Mouse (Mus musculus): ENCODE measurements around the gene Obsl1. TPM values are rescaled to one million over a fixed set of nuclear protein-coding genes. Genes with fewer than 3 reads are reported as not detected.

The Obsl1 gene
- polyA plus RNA-seq, 1 experiment from 2014 or later = 62.3 TPM

DNA sequence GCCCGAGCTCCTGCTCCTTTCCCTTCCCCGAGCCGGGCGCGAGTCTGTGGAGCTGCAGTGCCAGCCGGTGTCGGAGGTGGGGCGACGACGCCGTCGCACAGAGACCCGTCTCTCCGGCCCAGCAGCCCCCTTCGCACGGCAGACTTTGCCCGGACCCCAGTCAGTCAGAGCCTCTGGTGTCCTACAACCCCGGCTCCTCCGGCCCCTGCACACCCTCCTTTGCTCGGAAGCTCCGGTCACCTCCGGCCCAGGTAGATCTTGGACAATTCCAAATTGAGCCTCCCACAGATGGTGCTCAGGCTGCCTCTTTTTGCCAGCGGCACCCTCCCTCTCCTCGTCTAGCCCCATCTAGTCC lies 26.6 kb downstream of the Obsl1 start:
- no peak for ATAC-seq (ENCODE audit: insufficient number of reproducible peaks, insufficient read depth, low FRiP score, low TSS enrichment, low read depth)
- Histone ChIP-seq H3K27ac (no peak overlapping the region; the same call in 1 of the 2 replicates), H3K9ac (peak overlapping the region; percentile 82), H3K4me2 (peak overlapping the region; percentile 86), H3K4me1 (peaks cover 25% of the 10 kb centered on the region), H3K36me3 (peaks cover 22% of the 10 kb centered on the region), H3K27me3 (peaks cover 48% of the 10 kb centered on the region), H3K9me3 (no peaks in the 10 kb centered on the region), H3K4me3 (peak overlapping the region; percentile 85)
- 1% methylated on average over 24 of the region's 24 CpGs for WGBS

GRCm38 (mm10) chr1:75478916-75479634 lies 27.2 kb downstream of the Obsl1 start, which contains the start of the genes Chpf and Tmem198:
TSS of gene Chpf (minus strand) at chr1:75479307.
TSS of gene Tmem198 (plus strand) at chr1:75479532.
- peak within 1 kb of the TSS; percentile 86 for H3K4me2 ChIP-seq
- peak within 1 kb of the TSS; percentile 78 for H3K27ac ChIP-seq
- H3K4me3 ChIP-seq = peak within 1 kb of the TSS; percentile 85
- ATAC-seq (ENCODE audit: insufficient number of reproducible peaks, insufficient read depth, low FRiP score, low TSS enrichment, low read depth) = peak; percentile 87
- no peaks in the 10 kb centered on the region for H3K9me3 ChIP-seq
- H3K36me3 ChIP-seq = peaks cover 28% of the 10 kb centered on the region
- peak within 1 kb of the TSS; percentile 82 for H3K9ac ChIP-seq
- peaks cover 42% of the 10 kb centered on the region for H3K27me3 ChIP-seq
- under 1% methylated on average over 65 of the region's 76 CpGs for WGBS
- H3K4me1 ChIP-seq = peaks cover 26% of the 10 kb centered on the region

DNA sequence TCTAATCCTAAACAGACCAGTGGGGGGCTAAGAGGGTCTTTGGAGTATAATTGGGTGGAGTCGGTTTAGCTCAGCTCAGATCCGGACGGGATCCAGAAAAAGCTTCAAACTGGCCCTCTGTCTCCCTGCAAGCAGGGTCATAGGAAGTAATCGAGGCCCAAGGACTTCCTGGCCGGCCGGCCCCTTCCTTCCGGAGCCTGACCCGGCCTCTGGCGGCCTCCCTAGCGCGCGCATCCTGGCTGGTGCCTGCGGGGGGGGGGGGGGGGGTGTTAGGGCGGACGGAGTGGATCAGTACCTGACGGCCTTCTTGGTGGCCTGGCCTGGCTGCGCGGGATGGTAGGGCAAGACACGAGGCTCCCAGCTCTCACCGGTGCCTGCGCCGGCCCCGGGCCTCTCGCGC lies 27.8 kb downstream of the Obsl1 start:
- Histone ChIP-seq H3K4me1 (peaks cover 30% of the 10 kb centered on the region), H3K9me3 (no peaks in the 10 kb centered on the region), H3K9ac (peak overlapping the region; percentile 82), H3K4me2 (peak overlapping the region; percentile 86), H3K27ac (peak overlapping the region; percentile 78), H3K27me3 (peaks cover 38% of the 10 kb centered on the region), H3K4me3 (peak overlapping the region; percentile 85), H3K36me3 (peaks cover 34% of the 10 kb centered on the region)
- WGBS = 0% methylated on average over 19 of the region's 25 CpGs
- ATAC-seq (ENCODE audit: insufficient number of reproducible peaks, insufficient read depth, low FRiP score, low TSS enrichment, low read depth) = no peak

DNA sequence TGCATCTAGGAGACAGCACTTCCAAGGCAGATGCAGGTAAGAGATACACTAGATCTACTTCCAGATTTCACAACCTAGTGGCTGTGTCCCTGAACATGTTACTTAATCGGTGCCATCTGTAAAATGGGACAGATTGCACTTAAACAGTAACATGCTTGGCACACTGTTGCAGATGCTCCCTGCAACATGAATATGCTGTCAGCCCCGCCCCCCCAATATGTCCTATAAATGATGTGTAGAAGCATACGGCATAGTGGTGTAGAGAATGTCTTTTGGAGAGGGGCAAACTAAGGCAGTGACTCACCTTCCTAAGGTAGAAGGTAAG lies 28.3 kb downstream of the Obsl1 start:
- peaks cover 32% of the 10 kb centered on the region for H3K27me3 ChIP-seq
- peaks cover 30% of the 10 kb centered on the region for H3K4me1 ChIP-seq
- peak overlapping the region; percentile 85 for H3K4me3 ChIP-seq
- peak overlapping the region; percentile 86 for H3K4me2 ChIP-seq
- no peak for ATAC-seq (ENCODE audit: insufficient number of reproducible peaks, insufficient read depth, low FRiP score, low TSS enrichment, low read depth)
- H3K9ac ChIP-seq = peak overlapping the region; percentile 82; the same call in 1 of the 2 replicates
- WGBS = 39% methylated on average over 3 of the region's 3 CpGs
- H3K9me3 ChIP-seq = no peaks in the 10 kb centered on the region
- H3K36me3 ChIP-seq = peaks cover 39% of the 10 kb centered on the region
- no peak overlapping the region for H3K27ac ChIP-seq

GRCm38 (mm10) chr1:75477264-75477965 lies 28.8 kb downstream of the Obsl1 start:
- peaks cover 27% of the 10 kb centered on the region for H3K27me3 ChIP-seq
- H3K27ac ChIP-seq = no peak overlapping the region
- H3K9me3 ChIP-seq = no peaks in the 10 kb centered on the region
- 12% methylated on average over 35 of the region's 35 CpGs for WGBS
- H3K36me3 ChIP-seq = peaks cover 44% of the 10 kb centered on the region
- H3K4me3 ChIP-seq = peak overlapping the region; percentile 85
- peaks cover 30% of the 10 kb centered on the region for H3K4me1 ChIP-seq
- ATAC-seq (ENCODE audit: insufficient number of reproducible peaks, insufficient read depth, low FRiP score, low TSS enrichment, low read depth) = no peak
- no peak overlapping the region for H3K9ac ChIP-seq
- peak overlapping the region; percentile 86 for H3K4me2 ChIP-seq

- ATAC-seq (ENCODE audit: insufficient number of reproducible peaks, insufficient read depth, low FRiP score, low TSS enrichment, low read depth) = no peak
- peaks cover 17% of the 10 kb centered on the region for H3K27me3 ChIP-seq
- H3K27ac ChIP-seq = no peak overlapping the region
- H3K4me2 ChIP-seq = no peak overlapping the region
- peaks cover 48% of the 10 kb centered on the region for H3K36me3 ChIP-seq
- no peaks in the 10 kb centered on the region for H3K9me3 ChIP-seq
- H3K4me1 ChIP-seq = peaks cover 30% of the 10 kb centered on the region
- no peak overlapping the region for H3K9ac ChIP-seq
- no peak overlapping the region for H3K4me3 ChIP-seq
- WGBS = 95% methylated on average over 11 of the region's 11 CpGs
These were observed 29.8 kb downstream of the Obsl1 start for GRCm38 (mm10) chr1:75476441-75476840.

- H3K4me3 ChIP-seq = no peak overlapping the region
- 80% methylated on average over 17 of the region's 17 CpGs for WGBS
- no peaks in the 10 kb centered on the region for H3K9me3 ChIP-seq
- H3K27ac ChIP-seq = no peak overlapping the region
- no peak overlapping the region for H3K4me2 ChIP-seq
- H3K4me1 ChIP-seq = peaks cover 9% of the 10 kb centered on the region; the same call in 1 of the 2 replicates
- H3K9ac ChIP-seq = 0 out of 2 replicates have a peak overlapping the region, but pooled peaks have one; percentile 27
- peaks cover 35% of the 10 kb centered on the region for H3K27me3 ChIP-seq
- ATAC-seq (ENCODE audit: insufficient number of reproducible peaks, insufficient read depth, low FRiP score, low TSS enrichment, low read depth) = no peak
- H3K36me3 ChIP-seq = peaks cover 23% of the 10 kb centered on the region
These were observed 36.9 kb downstream of the Obsl1 start for GRCm38 (mm10) chr1:75469287-75469825.

DNA sequence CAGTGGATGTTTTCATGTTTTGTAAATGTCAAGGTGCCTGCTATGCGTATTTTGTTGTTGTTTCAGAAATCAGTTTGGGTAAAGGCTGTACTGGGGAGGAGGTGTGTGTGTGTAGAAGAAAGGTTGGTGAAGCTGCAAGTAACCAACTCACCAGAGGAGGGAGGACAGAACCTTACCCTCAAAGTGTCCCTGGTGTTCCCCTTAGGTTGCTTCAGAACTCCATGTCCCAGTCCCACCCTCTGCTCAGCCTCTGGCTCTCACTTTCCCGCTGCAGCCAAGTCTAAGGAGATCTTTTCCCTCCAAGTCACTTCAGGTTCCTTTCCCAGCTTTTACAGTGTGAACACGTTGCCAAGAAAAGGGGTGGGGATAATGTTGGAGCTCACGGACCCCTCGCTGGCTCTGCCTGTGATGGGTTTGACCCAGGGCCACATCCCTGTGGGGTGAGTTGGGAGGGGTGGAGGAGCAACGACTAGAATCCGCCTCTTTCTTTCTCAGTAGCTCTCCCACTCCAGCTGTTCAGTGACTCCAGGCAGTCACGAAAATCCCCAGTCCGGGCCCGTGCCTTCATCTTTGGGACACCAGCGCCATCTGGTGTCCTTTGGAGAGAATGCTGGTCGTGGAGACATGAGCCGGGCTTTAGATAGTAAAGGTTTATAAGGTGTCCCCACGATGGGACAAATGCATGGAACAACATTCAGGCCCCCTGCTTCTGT lies 38.9 kb downstream of the Obsl1 start:
- no peak overlapping the region for H3K27ac ChIP-seq
- 7% methylated on average over 14 of the region's 14 CpGs for WGBS
- peak; percentile 52 for ATAC-seq (ENCODE audit: insufficient number of reproducible peaks, insufficient read depth, low FRiP score, low TSS enrichment, low read depth)
- H3K36me3 ChIP-seq = peaks cover 3% of the 10 kb centered on the region; the same call in 1 of the 2 replicates
- H3K4me1 ChIP-seq = peaks cover 4% of the 10 kb centered on the region; the same call in 1 of the 2 replicates
- H3K4me2 ChIP-seq = peak overlapping the region; percentile 42
- no peaks in the 10 kb centered on the region for H3K9me3 ChIP-seq
- peaks cover 36% of the 10 kb centered on the region for H3K27me3 ChIP-seq
- H3K4me3 ChIP-seq = no peak overlapping the region
- H3K9ac ChIP-seq = peak overlapping the region; percentile 61; the same call in 1 of the 2 replicates

GRCm38 (mm10) chr1:75463652-75464204 lies 42.5 kb downstream of the Obsl1 start:
- H3K36me3 ChIP-seq = no peaks in the 10 kb centered on the region
- H3K4me2 ChIP-seq = no peak overlapping the region
- 0 out of 2 replicates have a peak overlapping the region, but pooled peaks have one; percentile 1 for H3K9ac ChIP-seq
- no peak overlapping the region for H3K4me3 ChIP-seq
- peaks cover 40% of the 10 kb centered on the region for H3K27me3 ChIP-seq
- H3K9me3 ChIP-seq = no peaks in the 10 kb centered on the region
- H3K4me1 ChIP-seq = peaks cover 11% of the 10 kb centered on the region
- 74% methylated on average over 5 of the region's 5 CpGs for WGBS
- no peak for ATAC-seq (ENCODE audit: insufficient number of reproducible peaks, insufficient read depth, low FRiP score, low TSS enrichment, low read depth)
- H3K27ac ChIP-seq = no peak overlapping the region

- no peak for ATAC-seq (ENCODE audit: insufficient number of reproducible peaks, insufficient read depth, low FRiP score, low TSS enrichment, low read depth)
- H3K27ac ChIP-seq = no peak overlapping the region
- no peak overlapping the region for H3K4me2 ChIP-seq
- peaks cover 48% of the 10 kb centered on the region for H3K27me3 ChIP-seq
- 38% methylated on average over 1 of the region's 1 CpGs for WGBS
- no peaks in the 10 kb centered on the region for H3K9me3 ChIP-seq
- no peak overlapping the region for H3K9ac ChIP-seq
- H3K4me3 ChIP-seq = no peak overlapping the region
- no peaks in the 10 kb centered on the region for H3K36me3 ChIP-seq
- H3K4me1 ChIP-seq = peaks cover 21% of the 10 kb centered on the region
These were observed 43.6 kb downstream of the Obsl1 start for GRCm38 (mm10) chr1:75462636-75463035.

GRCm38 (mm10) chr1:75460297-75460696 lies 46.0 kb downstream of the Obsl1 start:
- no peak for ATAC-seq (ENCODE audit: insufficient number of reproducible peaks, insufficient read depth, low FRiP score, low TSS enrichment, low read depth)
- H3K9ac ChIP-seq = no peak overlapping the region
- H3K4me1 ChIP-seq = peaks cover 28% of the 10 kb centered on the region
- H3K27me3 ChIP-seq = peaks cover 56% of the 10 kb centered on the region
- WGBS = 76% methylated on average over 7 of the region's 7 CpGs
- no peaks in the 10 kb centered on the region for H3K36me3 ChIP-seq
- H3K27ac ChIP-seq = no peak overlapping the region
- H3K9me3 ChIP-seq = no peaks in the 10 kb centered on the region
- H3K4me3 ChIP-seq = no peak overlapping the region
- no peak overlapping the region for H3K4me2 ChIP-seq
